Mouse (Mus musculus) forebrain, embryonic 11.5 days (tissue): ENCODE results near the gene Pcare. TPM values are rescaled to one million over a fixed set of nuclear protein-coding genes. Genes with fewer than 3 reads are reported as not detected.
A peak's percentile ranks its signal among the peaks of the same experiment; 100 is the strongest.
"Not testable (repeated sequence)": the region's sequence is repeated elsewhere in the genome, so short reads cannot be mapped to it uniquely, and the experiment has no call there.

Experiments
- ATAC-seq: fragments of 200-750 bp; cut with Nextera tagmentation; replicated peaks from 2 replicates; pipeline ENCODE4 v1.8.0; 2017; ENCODE audit warnings: moderate TSS enrichment; ENCODE audit not compliant: low FRiP score
- DNase-seq: peaks from one replicate; pipeline ENCODE4 v3.0.0-alpha.2; 2017; ENCODE audit warnings: low spot score
- H3K27ac ChIP-seq: fragments of 300-500 bp; sonication (generic); 2 replicates; pipeline ENCODE4 v1.5.1; 2014; ENCODE audit warnings: low read depth, low read length
- H3K27me3 ChIP-seq: fragments of 300-500 bp; sonication (generic); 2 replicates; pipeline ENCODE4 v1.6.1; 2014; ENCODE audit warnings: mild to moderate bottlenecking, low read length, mixed read lengths; ENCODE audit not compliant: control insufficient read depth, insufficient read depth
- H3K36me3 ChIP-seq: fragments of 300-500 bp; sonication (generic); 2 replicates; pipeline ENCODE4 v1.6.1; 2014; ENCODE audit warnings: mild to moderate bottlenecking, low read length, moderate library complexity, mixed read lengths; ENCODE audit not compliant: control insufficient read depth, insufficient read depth
- H3K4me1 ChIP-seq: fragments of 300-500 bp; sonication (generic); replicated peaks from 2 replicates; pipeline ENCODE4 v1.6.1; 2014; ENCODE audit warnings: low read length, mixed read lengths; ENCODE audit not compliant: control insufficient read depth, insufficient read depth
- H3K4me2 ChIP-seq: fragments of 300-500 bp; sonication (generic); 2 replicates; pipeline ENCODE4 v1.6.1; 2014; ENCODE audit warnings: low read depth, mild to moderate bottlenecking, low read length, moderate library complexity, mixed read lengths; ENCODE audit not compliant: severe bottlenecking
- H3K4me3 ChIP-seq: fragments of 300-500 bp; sonication (generic); 2 replicates; pipeline ENCODE4 v1.5.1; 2014; ENCODE audit warnings: low read depth, low read length
- H3K9ac ChIP-seq: fragments of 300-500 bp; sonication (generic); 2 replicates; pipeline ENCODE4 v1.6.1; 2014; ENCODE audit warnings: low read length
- H3K9me3 ChIP-seq: fragments of 300-500 bp; sonication (generic); 2 replicates; pipeline ENCODE4 v1.6.1; 2016; ENCODE audit warnings: low read length, mixed read lengths; ENCODE audit not compliant: control insufficient read depth
- WGBS: fragments of 180-500 bp; shearing (Covaris S2); extraction: QIAGEN DNeasy Blood & Tissue Kit; methylation state at CpG from one replicate; pipeline ENCODE4 v1.1.7; 2014; 5-methylcytosine and 5-hydroxymethylcytosine counted together
- polyA plus RNA-seq: library from polyadenylated mRNA; unstranded; fragments of >200 nt; fragmentation: Nextera tagmentation; extraction: Ambion mirVana; gene quantifications from 2 replicates; pipeline ENCODE4 v1.2.1, GENCODE M21; 2014

Gene Pcare
- polyA plus RNA-seq, 1 experiment from 2014 or later = not detected

DNA sequence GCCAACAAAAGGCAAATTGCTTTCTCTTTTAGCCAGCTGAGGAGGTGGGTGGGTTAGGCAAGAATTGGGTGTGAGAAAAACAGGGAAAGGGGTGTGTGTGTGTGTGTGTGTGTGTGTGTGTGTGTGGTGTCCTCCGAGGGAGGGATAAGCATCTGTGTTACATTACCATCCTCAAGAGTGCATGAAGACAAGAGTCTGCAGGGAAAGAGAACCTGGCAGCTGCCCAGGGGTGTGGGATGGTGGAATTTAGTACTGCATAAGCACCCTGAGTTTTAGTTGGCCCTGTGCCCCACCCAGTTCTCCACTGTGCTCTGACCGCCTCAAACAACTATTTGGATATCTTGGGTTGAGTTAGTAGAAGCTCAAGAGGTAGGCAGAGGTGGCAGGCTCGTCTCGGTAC lies 28.3 kb upstream of the Pcare start:
- H3K9me3 ChIP-seq = no peaks in the 10 kb centered on the region; the same call in 1 of the 2 replicates
- H3K27ac ChIP-seq = no peak overlapping the region
- H3K9ac ChIP-seq = no peak overlapping the region
- DNase-seq (no peak), ATAC-seq (no peak)
- H3K4me2 ChIP-seq = no peak overlapping the region
- peaks cover 3% of the 10 kb centered on the region; the same call in 1 of the 2 replicates for H3K4me1 ChIP-seq
- 96% methylated on average over 4 of the region's 4 CpGs for WGBS
- no peaks in the 10 kb centered on the region for H3K27me3 ChIP-seq
- no peak overlapping the region for H3K4me3 ChIP-seq
- H3K36me3 ChIP-seq = no peaks in the 10 kb centered on the region

DNA sequence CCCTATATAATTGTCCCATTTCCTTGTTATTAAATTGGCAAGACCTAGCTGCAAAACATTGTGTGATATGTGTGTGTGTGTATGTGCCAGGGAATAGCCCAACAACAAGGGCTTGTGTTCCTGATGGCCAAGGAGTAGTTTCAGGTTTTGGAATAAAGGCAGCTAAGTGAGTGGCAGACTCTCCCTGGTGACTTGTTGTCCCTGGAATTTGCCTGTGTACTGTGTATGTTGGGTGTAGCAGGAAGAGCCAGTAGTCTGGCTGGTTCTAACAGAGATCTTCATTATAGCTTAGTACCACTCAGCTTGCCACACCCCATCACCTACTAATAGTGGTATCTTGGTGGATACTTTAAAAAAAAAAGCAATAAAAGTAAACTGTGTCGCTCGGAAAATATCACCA lies 27.8 kb upstream of the Pcare start:
- Histone ChIP-seq H3K27ac (no peak overlapping the region), H3K36me3 (no peaks in the 10 kb centered on the region), H3K9ac (no peak overlapping the region), H3K9me3 (no peaks in the 10 kb centered on the region; the same call in 1 of the 2 replicates), H3K4me1 (peaks cover 3% of the 10 kb centered on the region; the same call in 1 of the 2 replicates), H3K4me3 (no peak overlapping the region), H3K4me2 (no peak overlapping the region), H3K27me3 (no peaks in the 10 kb centered on the region)
- DNase-seq = no peak
- WGBS = 84% methylated on average over 2 of the region's 2 CpGs
- no peak for ATAC-seq

GRCm38 (mm10) chr17:71778696-71779095 lies 26.0 kb upstream of the Pcare start:
- no peak overlapping the region for H3K4me2 ChIP-seq
- H3K4me1 ChIP-seq = peaks cover 3% of the 10 kb centered on the region; the same call in 1 of the 2 replicates
- H3K27me3 ChIP-seq = no peaks in the 10 kb centered on the region
- no peak for ATAC-seq
- 74% methylated on average over 3 of the region's 3 CpGs for WGBS
- H3K27ac ChIP-seq = no peak overlapping the region
- H3K9ac ChIP-seq = no peak overlapping the region
- no peak overlapping the region for H3K4me3 ChIP-seq
- DNase-seq = no peak
- no peaks in the 10 kb centered on the region; the same call in 1 of the 2 replicates for H3K9me3 ChIP-seq
- H3K36me3 ChIP-seq = no peaks in the 10 kb centered on the region

GRCm38 (mm10) chr17:71775279-71775678 lies 22.6 kb upstream of the Pcare start:
- WGBS = 82% methylated on average over 4 of the region's 4 CpGs
- ATAC-seq (no peak), DNase-seq (no peak)
- Histone ChIP-seq H3K27me3 (no peaks in the 10 kb centered on the region), H3K9ac (no peak overlapping the region), H3K4me2 (no peak overlapping the region), H3K4me1 (no peaks in the 10 kb centered on the region), H3K36me3 (no peaks in the 10 kb centered on the region), H3K9me3 (no peaks in the 10 kb centered on the region; the same call in 1 of the 2 replicates), H3K4me3 (no peak overlapping the region), H3K27ac (no peak overlapping the region)

DNA sequence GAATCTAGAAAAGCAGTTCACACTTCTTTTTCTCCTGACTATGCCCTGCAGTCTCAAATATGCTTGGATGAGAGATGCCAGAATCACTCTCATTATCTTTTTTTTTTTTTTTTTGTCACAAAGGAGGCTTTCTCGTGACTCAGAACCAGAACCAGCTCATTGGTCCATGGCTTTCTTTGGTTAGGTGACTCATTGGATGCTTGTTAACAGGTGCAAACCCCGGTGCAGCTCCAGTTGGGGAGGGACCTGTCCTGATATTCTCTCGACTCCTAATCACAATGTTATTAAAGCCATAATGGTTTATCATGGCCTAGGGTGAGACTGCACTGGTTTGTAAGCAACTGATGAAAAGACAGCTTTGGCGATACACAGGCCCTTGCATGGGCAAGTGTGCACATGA lies 21.5 kb upstream of the Pcare start:
- Histone ChIP-seq H3K27me3 (no peaks in the 10 kb centered on the region), H3K36me3 (no peaks in the 10 kb centered on the region), H3K4me1 (peaks cover 2% of the 10 kb centered on the region; the same call in 1 of the 2 replicates), H3K9ac (no peak overlapping the region), H3K4me3 (no peak overlapping the region), H3K4me2 (no peak overlapping the region), H3K27ac (no peak overlapping the region), H3K9me3 (no peaks in the 10 kb centered on the region; the same call in 1 of the 2 replicates)
- WGBS = 80% methylated on average over 4 of the region's 4 CpGs
- DNase-seq (no peak), ATAC-seq (no peak)

DNA sequence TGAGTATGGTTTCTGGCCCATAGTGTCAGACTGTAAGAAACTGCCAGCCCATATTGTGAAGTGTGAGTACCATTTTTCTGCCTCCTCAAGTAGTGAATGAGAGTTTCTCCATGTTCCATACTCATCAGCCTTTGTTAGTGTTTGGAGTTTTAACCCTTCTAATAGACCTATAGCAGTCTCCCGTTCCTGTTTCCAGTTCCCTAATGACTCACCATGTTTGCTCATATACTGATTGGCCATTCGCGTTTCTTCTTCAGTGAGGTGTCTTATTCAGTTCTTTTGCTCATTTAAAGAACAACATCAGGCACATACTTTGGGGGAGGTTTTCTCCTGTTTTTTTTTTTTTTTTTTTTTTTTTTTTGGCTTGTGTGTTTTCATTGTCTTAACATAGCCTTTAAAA lies 18.0 kb upstream of the Pcare start:
- DNase-seq (no peak), ATAC-seq (no peak)
- Histone ChIP-seq H3K4me1 (peaks cover 5% of the 10 kb centered on the region; the same call in 1 of the 2 replicates), H3K27ac (no peak overlapping the region), H3K9me3 (no peaks in the 10 kb centered on the region), H3K9ac (no peak overlapping the region), H3K36me3 (no peaks in the 10 kb centered on the region), H3K4me3 (no peak overlapping the region), H3K27me3 (no peaks in the 10 kb centered on the region), H3K4me2 (no peak overlapping the region)
- 86% methylated on average over 3 of the region's 3 CpGs for WGBS

DNA sequence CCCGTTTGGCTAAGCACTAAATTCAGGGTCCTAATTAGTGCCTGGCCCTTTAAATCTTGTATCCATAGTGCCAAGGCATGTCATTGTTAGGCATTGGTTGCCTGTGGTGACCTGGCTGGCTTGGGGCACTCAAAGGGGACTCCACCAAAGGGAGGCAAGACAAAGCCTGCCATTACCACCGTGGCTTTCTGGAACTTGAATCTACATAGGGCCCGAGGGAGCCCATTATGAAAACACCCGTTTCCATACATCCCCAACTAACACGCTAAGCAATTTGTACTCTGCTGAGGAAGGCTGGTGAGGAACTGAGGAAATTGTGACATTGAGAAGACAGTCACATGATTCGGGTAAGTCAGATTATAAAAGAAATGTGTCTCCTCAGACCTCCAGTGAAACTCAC lies 16.9 kb upstream of the Pcare start:
- H3K27ac ChIP-seq = peak overlapping the region; percentile 72; the same call in 1 of the 2 replicates
- ATAC-seq = peak; percentile 92

DNA sequence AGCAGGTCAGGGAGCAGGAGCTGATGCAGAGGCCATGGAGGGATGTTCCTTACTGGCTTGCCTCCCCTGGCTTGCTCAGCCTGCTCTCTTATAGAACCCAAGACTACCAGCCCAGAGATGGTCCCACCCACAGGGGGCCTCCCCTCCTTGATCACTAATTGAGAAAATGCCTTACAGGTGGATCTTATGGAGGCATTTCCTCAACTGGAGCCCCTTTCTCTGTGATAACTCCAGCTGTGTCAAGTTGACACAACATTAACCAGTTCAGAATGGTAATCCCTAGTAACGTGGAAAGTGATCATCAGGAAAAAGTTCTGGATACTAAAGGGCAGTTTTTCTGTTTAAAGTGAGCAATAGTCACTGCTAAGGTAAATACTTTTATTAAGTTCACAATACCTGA lies 15.5 kb upstream of the Pcare start, which contains the start of gene Clip4:
Clip4 (plus strand) TSS at position 301 of the 400 bp plus-strand sequence.
- ATAC-seq, H3K4me3 ChIP-seq, H3K27ac ChIP-seq, H3K9me3 ChIP-seq, H3K4me1 ChIP-seq, H3K4me2 ChIP-seq, DNase-seq, H3K36me3 ChIP-seq, H3K27me3 ChIP-seq, H3K9ac ChIP-seq: not testable (repeated sequence)
- WGBS = 73% methylated on average over 1 of the region's 1 CpGs

More for the DNA sequence above, 16.9 kb upstream of the Pcare start:
- DNase-seq = peak; percentile 74
- 7% methylated on average over 6 of the region's 6 CpGs for WGBS
- peaks cover 5% of the 10 kb centered on the region; the same call in 1 of the 2 replicates for H3K4me1 ChIP-seq
- no peak overlapping the region for H3K4me3 ChIP-seq
- no peak overlapping the region for H3K9ac ChIP-seq
- H3K9me3 ChIP-seq = no peaks in the 10 kb centered on the region
- H3K36me3 ChIP-seq = no peaks in the 10 kb centered on the region
- no peaks in the 10 kb centered on the region for H3K27me3 ChIP-seq
- peak overlapping the region; percentile 39; the same call in 1 of the 2 replicates for H3K4me2 ChIP-seq

DNA sequence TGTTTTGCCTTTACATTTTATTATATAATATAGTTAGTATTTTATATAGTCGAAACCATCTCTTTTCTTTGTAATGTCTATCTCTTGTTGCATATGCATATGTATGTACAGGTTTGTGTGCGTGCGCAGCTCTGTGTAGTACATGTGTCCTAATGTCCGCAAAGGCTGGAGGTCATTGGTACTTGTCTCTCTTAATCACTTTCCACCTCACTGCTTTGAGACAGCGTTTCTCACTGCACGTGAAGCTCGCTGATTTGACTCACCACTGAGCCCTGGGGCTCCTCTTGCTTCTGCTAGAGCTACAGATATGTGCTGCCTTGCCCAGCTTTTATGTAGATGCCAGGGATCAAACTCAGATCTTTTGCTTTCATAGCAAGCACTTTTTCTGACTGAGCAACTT lies 7.8 kb upstream of the Pcare start:
- Histone ChIP-seq H3K27me3 (no peaks in the 10 kb centered on the region), H3K9ac (no peak overlapping the region), H3K36me3 (no peaks in the 10 kb centered on the region), H3K9me3 (no peaks in the 10 kb centered on the region), H3K4me2 (no peak overlapping the region), H3K27ac (no peak overlapping the region), H3K4me1 (no peaks in the 10 kb centered on the region), H3K4me3 (no peak overlapping the region)
- ATAC-seq (no peak), DNase-seq (no peak)
- WGBS = 79% methylated on average over 7 of the region's 7 CpGs
